Mouse (Mus musculus) forebrain, postnatal 0 days (tissue): ENCODE measurements at regions not wholly inside any gene's neighbourhood (a gene's known extent, or its start where the extent isn't known, plus 50 kb on each side); places are given as distances from the start of the nearest gene placed in this dataset.
"Not testable (repeated sequence)": the region's sequence is repeated elsewhere in the genome, so short reads cannot be mapped to it uniquely, and the experiment has no call there.

ENCODE experiments used
- ATAC-seq: fragments of 200-750 bp; cut with Nextera tagmentation; 2 replicates; pipeline ENCODE4 v1.8.0; 2017; ENCODE audit warnings: mild to moderate bottlenecking, moderate library complexity
- DNase-seq: peaks from one replicate; pipeline ENCODE4 v3.0.0-alpha.2; 2015
- H3K27ac ChIP-seq: fragments of 300-500 bp; sonication (generic); 2 replicates; pipeline ENCODE4 v1.5.1; 2014; ENCODE audit warnings: low read depth, mild to moderate bottlenecking, antibody characterized with exemption, low read length, moderate library complexity, mixed read lengths
- H3K27me3 ChIP-seq: fragments of 300-500 bp; sonication (generic); 2 replicates; pipeline ENCODE4 v1.6.1; 2014; ENCODE audit warnings: mild to moderate bottlenecking, low read length, mixed read lengths; ENCODE audit not compliant: insufficient read depth
- H3K36me3 ChIP-seq: fragments of 300-500 bp; sonication (generic); 2 replicates; pipeline ENCODE4 v1.6.1; 2014; ENCODE audit warnings: mild to moderate bottlenecking, moderate library complexity; ENCODE audit not compliant: insufficient read depth
- H3K4me1 ChIP-seq: fragments of 300-500 bp; sonication (generic); 2 replicates; pipeline ENCODE4 v1.6.1; 2014; ENCODE audit warnings: antibody characterized with exemption; ENCODE audit not compliant: insufficient read depth
- H3K4me2 ChIP-seq: fragments of 300-500 bp; sonication (generic); 2 replicates; pipeline ENCODE4 v1.6.1; 2014; ENCODE audit warnings: low read depth, mild to moderate bottlenecking, moderate library complexity
- H3K4me3 ChIP-seq: fragments of 300-500 bp; sonication (generic); 2 replicates; pipeline ENCODE4 v1.5.1; 2014; ENCODE audit warnings: low read depth, low read length, mixed read lengths
- H3K9ac ChIP-seq: fragments of 300-500 bp; sonication (generic); 2 replicates; pipeline ENCODE4 v1.6.1; 2014; ENCODE audit warnings: mild to moderate bottlenecking
- H3K9me3 ChIP-seq: fragments of 300-500 bp; sonication (generic); 2 replicates; pipeline ENCODE4 v1.6.1; 2016; ENCODE audit warnings: low read length
- CTCF ChIP-seq: sonication (generic); IDR thresholded peaks from 2 replicates; pipeline ENCODE4 v1.5.1; 2016; ENCODE audit warnings: antibody characterized with exemption, control low read depth, low read depth
- WGBS: fragments of 180-500 bp; shearing (Covaris S2); extraction: QIAGEN DNeasy Blood & Tissue Kit; methylation state at CpG from one replicate; pipeline ENCODE4 v1.1.7; 2014; 5-methylcytosine and 5-hydroxymethylcytosine counted together

DNA sequence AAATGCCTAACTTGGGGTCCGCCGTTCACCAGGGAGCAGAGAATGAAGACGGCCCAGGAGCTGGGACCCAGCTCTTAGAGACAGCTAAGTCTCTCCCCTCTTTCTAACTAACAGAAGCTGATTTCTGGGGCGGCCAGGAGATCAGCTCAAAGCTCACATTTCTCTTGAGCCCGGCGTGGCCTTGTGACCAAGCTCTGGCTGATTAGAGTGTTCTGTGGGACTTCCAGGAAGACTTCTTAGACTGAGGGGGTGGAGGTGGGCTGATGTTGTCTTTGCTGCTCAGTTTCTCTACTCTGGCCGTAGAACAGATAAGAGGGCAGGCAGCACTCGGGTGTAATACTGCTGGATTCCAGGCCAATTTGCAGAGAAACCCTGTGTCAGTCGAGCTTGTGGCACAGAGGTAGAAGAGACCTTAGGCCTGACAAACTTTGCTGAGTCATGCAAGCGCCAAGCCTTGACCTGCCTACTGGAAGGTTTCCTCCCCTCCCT is 96.5 kb upstream of the Map3k1 start:
- WGBS: 23% methylated on average over 10 of the region's 10 CpGs
- no peak for DNase-seq
- no peak overlapping the region for H3K4me3 ChIP-seq
- ATAC-seq: peak; percentile 12; the same call in 1 of the 2 replicates
- no peaks in the 10 kb centered on the region for H3K36me3 ChIP-seq
- H3K9me3 ChIP-seq: no peaks in the 10 kb centered on the region
- peak overlapping the region; percentile 16; the same call in 1 of the 2 replicates for H3K27ac ChIP-seq
- H3K4me2 ChIP-seq: peak overlapping the region; percentile 21
- peaks cover 6% of the 10 kb centered on the region; the same call in 1 of the 2 replicates for H3K27me3 ChIP-seq
- 0 out of 2 replicates have a peak, but pooled peaks cover 5% of the 10 kb centered on the region for H3K4me1 ChIP-seq
- TF ChIP-seq CTCF: no peak
- no peak overlapping the region for H3K9ac ChIP-seq

DNA sequence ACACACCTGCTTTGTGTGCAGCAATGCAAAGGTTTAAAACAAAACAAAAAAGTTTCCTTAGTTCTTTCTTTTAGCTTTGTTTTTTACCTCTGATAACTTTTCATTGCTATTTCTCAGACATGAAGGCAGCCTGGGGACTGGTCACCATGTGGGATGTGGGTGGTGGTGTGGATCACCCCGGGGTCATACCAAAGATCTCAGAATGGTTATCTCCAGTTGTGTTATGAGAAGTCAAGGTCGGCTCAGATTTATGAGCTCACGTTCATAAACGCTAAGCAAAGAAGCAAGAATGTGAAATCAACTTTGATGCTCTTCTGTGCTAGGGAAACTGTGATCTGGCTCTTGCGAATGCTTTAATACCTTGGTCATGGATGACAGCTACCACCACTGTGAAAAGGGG is 102.3 kb upstream of the Map3k1 start:
- H3K4me1 ChIP-seq: no peaks in the 10 kb centered on the region
- peaks cover 3% of the 10 kb centered on the region; the same call in 1 of the 2 replicates for H3K27me3 ChIP-seq
- H3K4me3 ChIP-seq: no peak overlapping the region
- DNase-seq: no peak
- no peaks in the 10 kb centered on the region for H3K9me3 ChIP-seq
- no peak overlapping the region for H3K4me2 ChIP-seq
- TF ChIP-seq CTCF: no peak
- no peak overlapping the region for H3K9ac ChIP-seq
- WGBS: 94% methylated on average over 5 of the region's 5 CpGs
- no peak for ATAC-seq
- no peaks in the 10 kb centered on the region for H3K36me3 ChIP-seq
- H3K27ac ChIP-seq: no peak overlapping the region

DNA sequence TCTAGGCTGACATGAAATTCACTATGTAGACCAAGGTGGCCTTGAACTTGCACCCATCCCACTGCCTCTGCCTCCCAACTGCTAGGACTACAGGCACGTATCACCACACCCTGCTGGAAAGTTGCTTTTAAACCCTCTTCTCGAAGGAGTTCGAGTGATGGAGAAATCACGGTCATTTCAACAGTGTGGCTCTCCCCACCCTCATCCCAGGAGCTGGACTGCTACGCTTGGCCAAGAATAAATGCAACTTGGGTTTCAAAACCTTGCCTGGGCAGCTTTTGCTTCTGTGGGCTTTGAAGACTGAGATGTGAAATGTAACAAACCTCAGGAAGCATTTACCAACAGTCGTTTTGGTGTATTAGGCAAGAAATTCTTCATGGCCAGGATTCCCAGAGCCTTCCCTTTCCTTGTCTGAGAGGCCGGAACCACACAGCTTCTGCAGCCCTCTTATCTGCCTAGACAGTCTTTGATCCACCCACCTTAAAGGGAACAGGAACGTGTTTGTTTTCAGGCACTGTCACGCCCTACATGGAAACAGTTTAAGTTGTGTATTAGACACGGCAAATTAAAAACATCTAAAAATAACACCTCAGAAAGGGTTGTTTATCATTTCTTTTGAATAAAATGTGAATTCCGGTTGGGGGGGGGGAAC is 103.0 kb upstream of the Map3k1 start:
- no peaks in the 10 kb centered on the region for H3K4me1 ChIP-seq
- WGBS: 89% methylated on average over 11 of the region's 11 CpGs
- H3K4me2 ChIP-seq: no peak overlapping the region
- H3K27me3 ChIP-seq: peaks cover 3% of the 10 kb centered on the region; the same call in 1 of the 2 replicates
- H3K9me3 ChIP-seq: no peaks in the 10 kb centered on the region
- no peak for ATAC-seq
- no peak for DNase-seq
- no peak for TF ChIP-seq CTCF
- H3K9ac ChIP-seq: no peak overlapping the region
- H3K27ac ChIP-seq: no peak overlapping the region
- no peaks in the 10 kb centered on the region for H3K36me3 ChIP-seq
- H3K4me3 ChIP-seq: no peak overlapping the region

GRCm38 (mm10) chr13:111914348-111914913 is 105.6 kb upstream of the Map3k1 start:
- no peak for TF ChIP-seq CTCF
- no peak overlapping the region for H3K4me3 ChIP-seq
- H3K4me2 ChIP-seq: no peak overlapping the region
- H3K4me1 ChIP-seq: no peaks in the 10 kb centered on the region
- WGBS: 39% methylated on average over 5 of the region's 5 CpGs
- H3K9me3 ChIP-seq: no peaks in the 10 kb centered on the region
- H3K36me3 ChIP-seq: no peaks in the 10 kb centered on the region
- H3K9ac ChIP-seq: no peak overlapping the region
- no peaks in the 10 kb centered on the region for H3K27me3 ChIP-seq
- DNase-seq (no peak), ATAC-seq (peak; percentile 69)
- H3K27ac ChIP-seq: no peak overlapping the region

DNA sequence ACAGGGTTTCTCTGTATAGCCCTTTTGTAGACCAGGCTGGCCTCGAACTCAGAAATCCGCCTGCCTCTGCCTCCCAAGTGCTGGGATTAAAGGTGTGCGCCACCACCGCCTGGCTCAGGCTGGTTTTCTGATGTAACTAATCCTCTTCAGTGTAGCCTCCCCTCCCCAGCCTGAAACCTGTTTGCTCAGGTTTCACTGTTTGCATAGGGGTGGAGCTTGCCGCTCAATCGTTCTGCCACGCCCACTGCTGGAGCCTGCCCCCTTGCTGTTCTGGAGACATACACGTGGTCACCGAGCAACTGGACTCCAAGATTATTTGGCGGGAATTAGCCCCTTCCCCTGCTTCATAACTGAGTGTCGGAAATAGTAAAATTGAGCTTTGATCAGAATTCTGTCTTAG is 110.6 kb upstream of the Map3k1 start:
- 82% methylated on average over 11 of the region's 11 CpGs for WGBS
- H3K4me2 ChIP-seq, DNase-seq, ATAC-seq, H3K27me3 ChIP-seq, H3K4me1 ChIP-seq, H3K27ac ChIP-seq, H3K4me3 ChIP-seq, H3K36me3 ChIP-seq, H3K9me3 ChIP-seq, H3K9ac ChIP-seq: not testable (repeated sequence)

- Histone ChIP-seq H3K4me1 (no peaks in the 10 kb centered on the region), H3K9ac (no peak overlapping the region), H3K9me3 (no peaks in the 10 kb centered on the region), H3K27me3 (no peaks in the 10 kb centered on the region), H3K4me3 (no peak overlapping the region), H3K4me2 (no peak overlapping the region), H3K36me3 (no peaks in the 10 kb centered on the region), H3K27ac (no peak overlapping the region)
- no peak for TF ChIP-seq CTCF
- 89% methylated on average over 2 of the region's 2 CpGs for WGBS
- DNase-seq: no peak
- ATAC-seq: no peak
These were observed 111.7 kb upstream of the Map3k1 start for GRCm38 (mm10) chr13:111920534-111920933.

GRCm38 (mm10) chr13:111921142-111922035 is 112.6 kb upstream of the Map3k1 start:
- Histone ChIP-seq H3K4me1 (no peaks in the 10 kb centered on the region), H3K27me3 (no peaks in the 10 kb centered on the region), H3K4me3 (no peak overlapping the region), H3K9me3 (no peaks in the 10 kb centered on the region), H3K36me3 (no peaks in the 10 kb centered on the region), H3K27ac (no peak overlapping the region), H3K4me2 (no peak overlapping the region), H3K9ac (no peak overlapping the region)
- DNase-seq (no peak), ATAC-seq (no peak)
- WGBS: 88% methylated on average over 5 of the region's 5 CpGs
- no peak for TF ChIP-seq CTCF
